Mouse (Mus musculus) liver, embryonic 12.5 days (tissue): ENCODE data around the gene 2510009E07Rik. TPM values are rescaled to one million over a fixed set of nuclear protein-coding genes. Genes with fewer than 3 reads are reported as not detected.

Experiments
- ATAC-seq: fragments of 200-750 bp; cut with Nextera tagmentation; 2 replicates; pipeline ENCODE4 v1.8.0; 2017; ENCODE audit warnings: moderate number of reproducible peaks, mild to moderate bottlenecking, moderate library complexity
- H3K27ac ChIP-seq: fragments of 300-500 bp; sonication (generic); 2 replicates; pipeline ENCODE4 v1.5.1; 2016; ENCODE audit warnings: mild to moderate bottlenecking
- H3K27me3 ChIP-seq: fragments of 300-500 bp; sonication (generic); replicated peaks from 2 replicates; pipeline ENCODE4 v1.6.1; 2016; ENCODE audit warnings: mild to moderate bottlenecking, moderate library complexity
- H3K36me3 ChIP-seq: fragments of 300-500 bp; sonication (generic); 2 replicates; pipeline ENCODE4 v1.6.1; 2016; ENCODE audit warnings: mild to moderate bottlenecking, moderate library complexity
- H3K4me1 ChIP-seq: fragments of 300-500 bp; sonication (generic); 2 replicates; pipeline ENCODE4 v1.6.1; 2016
- H3K4me2 ChIP-seq: fragments of 300-500 bp; sonication (generic); 2 replicates; pipeline ENCODE4 v1.6.1; 2016; ENCODE audit warnings: mild to moderate bottlenecking, moderate library complexity
- H3K4me3 ChIP-seq: fragments of 300-500 bp; sonication (generic); 2 replicates; pipeline ENCODE4 v1.5.1; 2016; ENCODE audit warnings: mild to moderate bottlenecking, moderate library complexity
- H3K9ac ChIP-seq: fragments of 300-500 bp; sonication (generic); 2 replicates; pipeline ENCODE4 v1.6.1; 2016; ENCODE audit warnings: mild to moderate bottlenecking, moderate library complexity
- H3K9me3 ChIP-seq: fragments of 300-500 bp; sonication (generic); replicated peaks from 2 replicates; pipeline ENCODE4 v1.6.1; 2016; ENCODE audit warnings: mild to moderate bottlenecking, moderate library complexity
- WGBS: fragments of 180-500 bp; shearing (Covaris S2); methylation state at CpG from one replicate; pipeline ENCODE4 v1.1.7; 2016; ENCODE audit not compliant: insufficient replicate concordance; 5-methylcytosine and 5-hydroxymethylcytosine counted together
- polyA plus RNA-seq: library from polyadenylated mRNA; unstranded; fragments of >200 nt; fragmentation: Nextera tagmentation; extraction: Ambion mirVana; gene quantifications from 2 replicates; pipeline ENCODE4 v1.2.1, GENCODE M21; 2016

The 2510009E07Rik gene
- polyA plus RNA-seq, 1 experiment from 2014 or later = 4.2 TPM

GRCm38 (mm10) chr16:21627248-21627647 lies 67.2 kb downstream of the 2510009E07Rik start:
- Histone ChIP-seq H3K36me3 (no peaks in the 10 kb centered on the region), H3K4me1 (no peaks in the 10 kb centered on the region), H3K4me3 (no peak overlapping the region), H3K9ac (no peak overlapping the region), H3K27ac (no peak overlapping the region), H3K9me3 (no peaks in the 10 kb centered on the region), H3K4me2 (no peak overlapping the region), H3K27me3 (no peaks in the 10 kb centered on the region)
- WGBS = 80% methylated on average over 6 of the region's 6 CpGs
- no peak for ATAC-seq

GRCm38 (mm10) chr16:21625784-21626634 lies 68.5 kb downstream of the 2510009E07Rik start:
- Histone ChIP-seq H3K9ac (no peak overlapping the region), H3K4me3 (no peak overlapping the region), H3K4me2 (no peak overlapping the region), H3K27me3 (no peaks in the 10 kb centered on the region), H3K27ac (no peak overlapping the region), H3K36me3 (no peaks in the 10 kb centered on the region), H3K9me3 (no peaks in the 10 kb centered on the region), H3K4me1 (no peaks in the 10 kb centered on the region)
- no peak for ATAC-seq
- WGBS = 73% methylated on average over 6 of the region's 6 CpGs

GRCm38 (mm10) chr16:21620630-21621029 lies 73.8 kb downstream of the 2510009E07Rik start:
- H3K4me3 ChIP-seq = no peak overlapping the region
- H3K27me3 ChIP-seq = no peaks in the 10 kb centered on the region
- no peaks in the 10 kb centered on the region for H3K36me3 ChIP-seq
- no peak overlapping the region for H3K9ac ChIP-seq
- H3K4me1 ChIP-seq = no peaks in the 10 kb centered on the region
- WGBS = 68% methylated on average over 2 of the region's 2 CpGs
- H3K4me2 ChIP-seq = no peak overlapping the region
- no peak overlapping the region for H3K27ac ChIP-seq
- H3K9me3 ChIP-seq = no peaks in the 10 kb centered on the region
- no peak for ATAC-seq

GRCm38 (mm10) chr16:21615802-21616201 lies 78.7 kb downstream of the 2510009E07Rik start:
- Histone ChIP-seq H3K27ac (no peak overlapping the region), H3K4me2 (no peak overlapping the region), H3K9me3 (no peaks in the 10 kb centered on the region), H3K4me1 (no peaks in the 10 kb centered on the region), H3K9ac (no peak overlapping the region), H3K4me3 (no peak overlapping the region), H3K36me3 (no peaks in the 10 kb centered on the region), H3K27me3 (no peaks in the 10 kb centered on the region)
- whole genome bisulfite sequencing = 55% methylated on average over 7 of the region's 7 CpGs
- ATAC-seq = no peak

- Histone ChIP-seq H3K9me3 (no peaks in the 10 kb centered on the region), H3K27me3 (no peaks in the 10 kb centered on the region), H3K36me3 (no peaks in the 10 kb centered on the region), H3K4me2 (no peak overlapping the region), H3K4me1 (0 out of 2 replicates have a peak, but pooled peaks cover 3% of the 10 kb centered on the region), H3K9ac (no peak overlapping the region), H3K27ac (no peak overlapping the region), H3K4me3 (no peak overlapping the region)
- no peak for ATAC-seq
- WGBS = 74% methylated on average over 4 of the region's 4 CpGs
Measured at GRCm38 (mm10) chr16:21610473-21610872, 84.0 kb downstream of the 2510009E07Rik start.

- ATAC-seq = no peak
- Histone ChIP-seq H3K27ac (no peak overlapping the region), H3K4me3 (no peak overlapping the region), H3K36me3 (no peaks in the 10 kb centered on the region), H3K9me3 (no peaks in the 10 kb centered on the region), H3K9ac (no peak overlapping the region), H3K27me3 (no peaks in the 10 kb centered on the region), H3K4me1 (0 out of 2 replicates have a peak, but pooled peaks cover 3% of the 10 kb centered on the region), H3K4me2 (no peak overlapping the region)
- 75% methylated on average over 10 of the region's 10 CpGs for WGBS
Measured at GRCm38 (mm10) chr16:21608176-21608865, 86.1 kb downstream of the 2510009E07Rik start.

- Histone ChIP-seq H3K27me3 (no peaks in the 10 kb centered on the region), H3K4me3 (no peak overlapping the region), H3K9ac (no peak overlapping the region), H3K36me3 (no peaks in the 10 kb centered on the region), H3K4me2 (no peak overlapping the region), H3K27ac (no peak overlapping the region), H3K4me1 (0 out of 2 replicates have a peak, but pooled peaks cover 3% of the 10 kb centered on the region), H3K9me3 (no peaks in the 10 kb centered on the region)
- 58% methylated on average over 5 of the region's 5 CpGs for WGBS
- ATAC-seq = no peak
Measured at GRCm38 (mm10) chr16:21607651-21608040, 86.8 kb downstream of the 2510009E07Rik start.

- no peaks in the 10 kb centered on the region for H3K9me3 ChIP-seq
- H3K9ac ChIP-seq = no peak overlapping the region
- H3K36me3 ChIP-seq = no peaks in the 10 kb centered on the region
- ATAC-seq = no peak
- no peak overlapping the region for H3K27ac ChIP-seq
- H3K4me3 ChIP-seq = no peak overlapping the region
- H3K27me3 ChIP-seq = no peaks in the 10 kb centered on the region
- 52% methylated on average over 8 of the region's 8 CpGs for WGBS
- 0 out of 2 replicates have a peak, but pooled peaks cover 3% of the 10 kb centered on the region for H3K4me1 ChIP-seq
- no peak overlapping the region for H3K4me2 ChIP-seq
Measured at GRCm38 (mm10) chr16:21607021-21607650, 87.3 kb downstream of the 2510009E07Rik start.

GRCm38 (mm10) chr16:21606249-21607020 lies 88.0 kb downstream of the 2510009E07Rik start:
- Histone ChIP-seq H3K9me3 (no peaks in the 10 kb centered on the region), H3K36me3 (no peaks in the 10 kb centered on the region), H3K4me3 (no peak overlapping the region), H3K9ac (no peak overlapping the region), H3K27me3 (no peaks in the 10 kb centered on the region), H3K4me1 (0 out of 2 replicates have a peak, but pooled peaks cover 3% of the 10 kb centered on the region), H3K4me2 (no peak overlapping the region), H3K27ac (no peak overlapping the region)
- WGBS = 74% methylated on average over 6 of the region's 6 CpGs
- no peak for ATAC-seq

- 0 out of 2 replicates have a peak, but pooled peaks cover 3% of the 10 kb centered on the region for H3K4me1 ChIP-seq
- H3K9me3 ChIP-seq = no peaks in the 10 kb centered on the region
- ATAC-seq = no peak
Measured at GRCm38 (mm10) chr16:21604354-21604753, 90.1 kb downstream of the 2510009E07Rik start.

More at GRCm38 (mm10) chr16:21604354-21604753, 90.1 kb downstream of the 2510009E07Rik start:
- no peaks in the 10 kb centered on the region for H3K27me3 ChIP-seq
- H3K27ac ChIP-seq = no peak overlapping the region
- H3K4me2 ChIP-seq = no peak overlapping the region
- no peak overlapping the region for H3K9ac ChIP-seq
- H3K4me3 ChIP-seq = no peak overlapping the region
- WGBS = 64% methylated on average over 6 of the region's 6 CpGs
- H3K36me3 ChIP-seq = no peaks in the 10 kb centered on the region
